27 mouse cellular contexts compared by ENCODE assay signal in the genomic region with DNA sequence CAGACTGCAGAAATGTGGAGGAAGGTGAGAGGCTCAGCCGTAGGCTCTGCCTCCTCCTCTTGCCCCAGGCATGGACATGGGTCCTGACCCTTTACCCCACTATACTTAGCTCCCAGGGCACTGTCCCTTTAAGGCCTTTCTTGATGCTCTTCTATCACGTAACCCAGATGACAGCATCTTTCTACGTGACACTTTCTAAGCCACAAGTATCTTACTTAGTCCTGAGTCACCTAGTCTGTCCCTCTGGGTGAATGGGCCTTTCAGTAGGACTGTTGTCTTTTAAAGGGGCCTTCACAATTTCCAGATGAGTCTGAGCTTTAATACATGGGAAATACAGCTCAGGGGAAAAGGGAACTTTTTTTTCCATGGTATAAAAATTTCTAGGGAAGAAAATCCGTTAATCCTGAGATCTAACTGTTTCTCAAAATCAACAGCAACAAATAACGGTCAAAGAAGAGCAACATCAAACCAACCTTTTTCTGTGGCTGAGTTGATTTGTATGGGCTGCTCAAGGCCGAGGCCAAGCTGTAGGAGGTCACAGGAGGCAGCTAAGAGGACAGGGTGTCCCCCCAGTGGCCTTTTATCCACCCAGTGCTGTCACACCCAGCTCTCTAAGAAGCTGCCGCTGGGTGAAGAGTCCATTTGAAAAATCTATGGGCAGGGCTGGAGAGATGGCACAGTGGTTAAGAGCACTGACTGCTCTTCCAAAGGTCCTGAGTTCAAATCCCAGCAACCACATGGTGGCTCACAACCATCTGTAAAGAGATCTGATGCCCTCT. TPM values are rescaled to one million over a fixed set of nuclear protein-coding genes. Genes with fewer than 3 reads are reported as not detected.
A peak's percentile ranks its signal among the peaks of the same experiment; 100 is the strongest.
DNase-seq lines count a peak whose midpoint lies in the region; ATAC-seq and TF ChIP-seq lines count a peak whose summit lies in the region.
"Had no signal": no experiment of that assay in that cellular context is flagged by ENCODE, and none has a peak within 500 bp of the region (broad histone marks: within the 10 kb centered on the region; RNA-seq: fewer than 3 reads in every experiment).

No protein-coding gene starts in this region.

- ATAC-seq in stomach, postnatal 0 days (ENCODE audit: low FRiP score, low TSS enrichment) = no peak
- ATAC-seq: inflammation-experienced regulatory T-cells, adult 6 months; midbrain, embryonic 13.5 days had no signal

- H3K27ac ChIP-seq in testis, adult 2 months (ENCODE audit: control insufficient read depth, insufficient read depth, low read depth, low read length) = peak overlapping the region; percentile 59
- no peak overlapping the region for H3K27ac ChIP-seq in stomach, postnatal 0 days (replicated peaks)
- H3K27ac ChIP-seq: forebrain, embryonic 12.5 days; heart, adult 2 months; hindbrain, embryonic 15.5 days; layer of hippocampus, adult 2 months; left cerebral cortex, adult 2 months; limb, embryonic 13.5 days; lung, embryonic 15.5 days; midbrain, embryonic 13.5 days; neural tube, embryonic 15.5 days had no signal

- no peaks in the 10 kb centered on the region for H3K27me3 ChIP-seq in testis, adult 2 months (ENCODE audit: control insufficient read depth, insufficient read depth, low read length)
- no peaks in the 10 kb centered on the region for H3K27me3 ChIP-seq in stomach, postnatal 0 days (ENCODE audit: control insufficient read depth, insufficient read depth, low read length)
- H3K27me3 ChIP-seq: forebrain, embryonic 12.5 days; heart, embryonic 12.5 days; hindbrain, embryonic 15.5 days; limb, embryonic 13.5 days; lung, embryonic 15.5 days; midbrain, embryonic 13.5 days; neural tube, embryonic 15.5 days had no signal

- DNase-seq in adrenal gland, adult (ENCODE audit: inconsistent age in 2 of 2, low spot score in 1 of 2) = peak; percentile 87 to 90
- DNase-seq in adrenal gland, postnatal 4 days (ENCODE audit: low spot score in 2 of 2) = no peak
- no peak for DNase-seq in testis, postnatal 10 days (ENCODE audit: low spot score)
- peak; percentile 79 for DNase-seq in adrenal gland, postnatal 14 days
- no peak for DNase-seq in stomach, postnatal 0 days (ENCODE audit: low spot score)
- no peak for DNase-seq in embryo, embryonic 10.5 days (ENCODE audit: low spot score)
- no peak for DNase-seq in spleen, adult 12 weeks (ENCODE audit: low spot score)
- DNase-seq: cerebellum, adult 11-12 months; cerebellum, postnatal 10 days; gastrocnemius, postnatal 25 days; heart, adult 2 months; kidney, adult 2 months; lung, postnatal 4 days; right cerebral cortex, adult 18-20 months; thymus, postnatal 14 days had no signal

- H3K9ac ChIP-seq in stomach, postnatal 0 days (ENCODE audit: low read length) = no peak overlapping the region
- H3K9ac ChIP-seq: forebrain, embryonic 12.5 days; heart, embryonic 12.5 days; hindbrain, embryonic 15.5 days; limb, embryonic 13.5 days; lung, embryonic 15.5 days; midbrain, embryonic 13.5 days; neural tube, embryonic 15.5 days had no signal

- H3K36me3 ChIP-seq in testis, adult 2 months (ENCODE audit: control insufficient read depth, insufficient read depth, low read length) = no peaks in the 10 kb centered on the region
- no peaks in the 10 kb centered on the region for H3K36me3 ChIP-seq in stomach, postnatal 0 days (ENCODE audit: control insufficient read depth, insufficient read depth, low read length)
- H3K36me3 ChIP-seq: forebrain, embryonic 12.5 days; heart, embryonic 12.5 days; hindbrain, embryonic 15.5 days; limb, embryonic 13.5 days; lung, embryonic 15.5 days; midbrain, embryonic 13.5 days; neural tube, embryonic 15.5 days had no signal

- 0 out of 2 replicates have a peak, but pooled peaks cover 2% of the 10 kb centered on the region for H3K4me1 ChIP-seq in testis, adult 2 months (ENCODE audit: control insufficient read depth, insufficient read depth, low read length)
- no peaks in the 10 kb centered on the region for H3K4me1 ChIP-seq in stomach, postnatal 0 days (replicated peaks; ENCODE audit: control insufficient read depth, insufficient read depth)
- H3K4me1 ChIP-seq: forebrain, embryonic 12.5 days; hindbrain, embryonic 15.5 days; limb, embryonic 13.5 days; midbrain, embryonic 13.5 days; neural tube, embryonic 15.5 days had no signal

- peak; percentile 6; the same call in 1 of the 2 replicates for TF ChIP-seq CTCF in testis, adult 2 months (IDR thresholded peaks at IDR 0.05; ENCODE audit: control insufficient read depth, insufficient read depth, insufficient replicate concordance, low read depth, low read length)
- TF ChIP-seq CTCF in stomach, postnatal 0 days (IDR thresholded peaks at IDR 0.05; ENCODE audit: low read depth) = 0 out of 2 replicates have a peak, but pooled peaks have one; percentile 13

- H3K9me3 ChIP-seq in stomach, postnatal 0 days (ENCODE audit: control insufficient read depth, low read length) = no peaks in the 10 kb centered on the region
- H3K9me3 ChIP-seq: forebrain, embryonic 12.5 days; hindbrain, embryonic 15.5 days; limb, embryonic 13.5 days; lung, embryonic 15.5 days; midbrain, embryonic 13.5 days; neural tube, embryonic 15.5 days had no signal

- 59% methylated on average over 7 of the region's 7 CpGs for WGBS in stomach, postnatal 0 days

- no peak for TF ChIP-seq EP300 in stomach, postnatal 0 days (optimal IDR thresholded peaks at IDR 0.05)

- no peak for TF ChIP-seq POLR2A in testis, adult 2 months (IDR thresholded peaks at IDR 0.05; ENCODE audit: control insufficient read depth, low read depth, low read length)

- H3K4me2 ChIP-seq in stomach, postnatal 0 days (replicated peaks; ENCODE audit: low read depth) = no peak overlapping the region
- H3K4me2 ChIP-seq: forebrain, embryonic 12.5 days; heart, embryonic 12.5 days; hindbrain, embryonic 15.5 days; limb, embryonic 13.5 days; liver, embryonic 11.5 days; lung, embryonic 15.5 days; midbrain, embryonic 13.5 days; neural tube, embryonic 15.5 days had no signal

- H3K4me3 ChIP-seq in testis, adult 2 months (ENCODE audit: control insufficient read depth, low read depth, low read length) = no peak overlapping the region
- H3K4me3 ChIP-seq in stomach, postnatal 0 days (ENCODE audit: low read depth, low read length) = no peak overlapping the region
- H3K4me3 ChIP-seq: forebrain, embryonic 12.5 days; heart, adult 2 months; heart, embryonic 12.5 days; hindbrain, embryonic 15.5 days; layer of hippocampus, adult 2 months; left cerebral cortex, adult 2 months; limb, embryonic 13.5 days; lung, embryonic 15.5 days; midbrain, embryonic 13.5 days; neural tube, embryonic 15.5 days had no signal

RNA-seq across cellular contexts. Expression of gene Smtn, which starts 40.1 kb away (rescaled TPM):
- total RNA-seq in adrenal gland, postnatal 4 days (2021) = 10 to 100 TPM; 72.9 to 75.1 TPM
- 4.4 and 6.9 TPM in 2 replicates for polyA plus RNA-seq in testis, adult 2 months (2012; rRNA removed)
- total RNA-seq in adrenal gland, postnatal 14 days (2021) = 56.2 and 69.1 TPM in 2 replicates
- 103 TPM in 2 replicates for polyA plus RNA-seq in stomach, postnatal 0 days (2015; fragmentation: Nextera tagmentation; extraction: Ambion mirVana)

Comparison
In these comparisons a context has a peak if more than half of its experiments do, and no peak if none do; other contexts are left out.
1. DNase-seq: peak in adrenal gland, adult (2 of 2) and adrenal gland, postnatal 14 days (single experiment); none in adrenal gland, postnatal 4 days (0 of 2), testis, postnatal 10 days (single experiment), stomach, postnatal 0 days (single experiment), embryo, embryonic 10.5 days (single experiment) and spleen, adult 12 weeks (single experiment).